Mouse (Mus musculus) spleen, postnatal 4 days (tissue): ENCODE measurements around the gene Map7d1.
"Not testable (repeated sequence)": the region's sequence is repeated elsewhere in the genome, so short reads cannot be mapped to it uniquely, and the experiment has no call there.

Experiments
- DNase-seq, 2 experiments: peaks; one replicate each; pipeline ENCODE4 v3.0.0; 2022; ENCODE audit warnings: low spot score in 2 of 2

The Map7d1 gene

DNA sequence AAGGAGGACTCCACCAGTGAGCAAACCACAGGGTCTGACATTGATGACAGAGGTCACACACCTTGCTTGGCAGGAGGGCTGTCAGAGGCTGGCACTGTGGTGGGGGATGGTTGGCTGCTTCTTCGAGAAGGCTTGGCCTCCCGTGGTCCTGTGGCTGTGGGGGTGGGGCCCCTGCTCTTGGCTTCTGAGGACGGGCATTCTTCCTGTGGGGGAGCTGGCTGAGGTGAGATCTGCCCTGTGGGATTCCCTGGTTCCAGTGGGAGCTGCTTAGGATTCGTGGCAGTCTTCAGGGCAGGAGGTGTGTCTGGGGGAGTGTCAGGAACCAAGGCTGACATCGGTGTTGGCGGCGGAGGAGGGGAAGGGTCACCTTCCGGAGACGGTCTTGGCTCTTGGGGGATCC, 14.2 kb downstream of the Map7d1 start:
- no peak for DNase-seq

- no peak for DNase-seq
Observed at GRCm38 (mm10) chr4:126239862-126240475, 16.2 kb downstream of the Map7d1 start.

DNA sequence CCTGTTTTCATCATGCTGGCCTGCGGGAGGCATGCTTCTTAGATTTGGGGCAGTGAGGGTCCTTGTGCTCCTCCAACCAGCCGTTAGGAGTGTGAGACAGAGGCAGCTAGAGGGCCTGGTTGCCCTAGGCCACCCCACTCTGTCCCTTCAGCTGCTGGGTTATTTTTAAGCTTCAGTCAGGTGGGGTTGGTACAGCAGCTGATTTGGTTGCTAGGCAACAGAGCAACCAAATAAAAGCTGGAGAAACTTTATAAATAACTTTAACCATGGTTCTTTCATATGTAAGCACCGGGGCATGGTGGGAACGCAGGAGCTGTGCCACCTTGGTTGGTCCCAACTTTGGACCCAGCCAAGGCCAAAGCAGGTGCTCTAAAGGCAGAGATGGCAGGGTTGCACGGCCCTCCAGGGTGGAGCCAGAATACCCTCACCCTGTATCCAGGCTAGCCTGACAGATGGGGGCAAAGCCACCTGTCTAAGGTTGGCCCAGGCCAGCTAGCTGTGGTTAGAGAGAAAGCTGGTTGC, 18.4 kb downstream of the Map7d1 start:
- no peak for DNase-seq

- no peak for DNase-seq
Observed at GRCm38 (mm10) chr4:126236467-126237280, 19.5 kb downstream of the Map7d1 start.

DNA sequence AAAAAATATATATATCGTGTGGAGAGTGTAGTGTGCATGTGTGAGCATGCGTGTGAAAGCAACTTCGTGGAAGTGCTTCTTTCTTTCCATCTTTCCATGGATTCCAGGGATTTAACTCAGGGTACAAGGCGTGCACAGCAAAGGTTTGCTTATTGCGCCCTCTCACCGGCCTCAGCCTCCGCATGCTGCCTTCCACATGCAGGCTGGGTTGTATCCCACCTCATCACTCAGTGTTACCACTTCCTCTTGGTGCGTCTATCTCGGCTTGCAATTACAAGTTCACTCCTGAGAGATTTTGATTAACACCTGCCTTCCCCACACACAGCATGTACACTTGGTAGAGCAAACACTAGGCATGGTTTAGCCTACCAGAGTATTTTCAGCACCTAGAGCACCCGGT, 21.0 kb downstream of the Map7d1 start:
- no peak for DNase-seq

- no peak for DNase-seq
Observed at GRCm38 (mm10) chr4:126234496-126235175, 21.5 kb downstream of the Map7d1 start.

GRCm38 (mm10) chr4:126233676-126234308, 22.4 kb downstream of the Map7d1 start:
- DNase-seq, result no peak

DNA sequence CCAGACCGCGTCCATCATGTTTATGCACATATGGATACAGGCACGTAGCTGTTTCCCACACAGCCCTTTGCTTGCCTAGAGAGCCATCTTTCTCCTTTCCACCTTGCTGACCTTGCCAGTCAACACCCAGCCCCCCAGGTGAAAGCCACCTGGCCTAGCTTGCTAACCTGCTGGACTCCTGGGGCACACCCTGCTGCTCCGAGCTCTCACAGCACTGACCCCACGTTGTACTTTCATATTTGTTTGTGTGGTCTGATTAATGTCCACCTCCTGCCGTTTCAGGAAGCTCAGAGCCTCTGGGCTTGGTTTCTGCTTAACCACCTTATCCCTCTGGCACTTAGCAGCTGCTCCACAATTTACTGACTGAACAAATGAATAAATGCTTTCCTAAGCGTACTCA, 26.2 kb downstream of the Map7d1 start:
- DNase-seq, result no peak

DNA sequence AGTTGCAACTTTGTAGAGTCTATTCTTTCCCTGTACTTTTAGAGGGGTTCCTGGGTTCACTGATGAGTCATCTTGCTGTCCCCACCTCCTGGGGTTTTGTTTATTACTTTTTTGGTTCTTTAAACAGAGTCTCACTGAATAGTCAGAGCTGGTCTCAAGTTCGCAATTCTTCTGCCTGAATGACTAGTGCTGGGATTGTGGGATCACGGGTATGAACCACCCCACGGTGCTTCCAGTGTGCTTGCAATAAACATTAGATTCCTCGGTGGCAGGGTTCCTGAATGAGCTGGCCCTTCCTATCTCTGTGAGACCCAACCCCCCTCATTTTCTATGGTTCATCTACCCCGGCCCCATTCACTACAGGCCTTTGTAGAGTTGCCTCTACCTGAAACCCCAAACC, 28.0 kb downstream of the Map7d1 start:
- no peak for DNase-seq

GRCm38 (mm10) chr4:126227077-126227761, 28.9 kb downstream of the Map7d1 start:
- peak; percentile 84 to 95 for DNase-seq

DNA sequence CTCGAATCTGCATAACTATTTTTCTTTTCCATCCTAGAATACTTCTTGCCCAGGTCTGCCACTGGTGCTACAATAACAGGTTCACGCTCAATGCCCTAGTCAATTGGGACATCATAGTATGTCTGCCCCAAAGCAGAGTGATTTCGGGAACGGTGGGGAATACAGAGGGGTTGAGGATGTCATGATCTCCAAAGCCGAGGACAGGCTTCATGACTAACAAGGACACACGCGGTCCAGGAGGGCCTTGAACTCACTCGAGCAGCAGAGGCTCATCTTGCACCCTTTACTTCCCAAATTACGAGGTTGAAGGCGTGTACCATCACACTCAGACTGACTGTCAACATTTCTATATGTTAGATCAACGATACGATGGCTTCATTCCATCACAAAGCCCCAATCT, 29.5 kb downstream of the Map7d1 start:
- no peak for DNase-seq

- DNase-seq, result no peak
Observed at GRCm38 (mm10) chr4:126222631-126223030, 33.5 kb downstream of the Map7d1 start.

DNA sequence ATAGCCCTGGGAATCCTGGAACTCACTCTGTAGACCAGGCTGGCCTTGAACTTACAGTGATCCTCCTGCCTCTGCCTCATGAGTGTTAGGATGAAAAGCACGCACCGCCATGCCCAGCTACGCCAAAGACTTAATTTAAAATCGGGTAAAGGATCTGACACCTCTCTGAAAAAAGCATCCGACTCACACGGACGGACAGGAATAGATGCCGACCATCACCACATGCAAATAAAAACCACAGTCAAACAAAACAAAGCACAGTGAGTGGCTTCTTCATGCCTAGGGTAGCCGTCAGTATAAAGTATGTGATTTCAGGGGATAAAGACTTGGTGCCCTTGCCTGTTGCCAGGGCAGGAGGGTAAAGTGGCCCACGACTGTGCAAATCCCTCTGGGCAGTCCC, 36.1 kb downstream of the Map7d1 start:
- DNase-seq, result no peak

GRCm38 (mm10) chr4:126219540-126219939, 36.6 kb downstream of the Map7d1 start:
- not testable (repeated sequence) for DNase-seq

- no peak for DNase-seq
Observed at GRCm38 (mm10) chr4:126217771-126218170, 38.4 kb downstream of the Map7d1 start.

DNA sequence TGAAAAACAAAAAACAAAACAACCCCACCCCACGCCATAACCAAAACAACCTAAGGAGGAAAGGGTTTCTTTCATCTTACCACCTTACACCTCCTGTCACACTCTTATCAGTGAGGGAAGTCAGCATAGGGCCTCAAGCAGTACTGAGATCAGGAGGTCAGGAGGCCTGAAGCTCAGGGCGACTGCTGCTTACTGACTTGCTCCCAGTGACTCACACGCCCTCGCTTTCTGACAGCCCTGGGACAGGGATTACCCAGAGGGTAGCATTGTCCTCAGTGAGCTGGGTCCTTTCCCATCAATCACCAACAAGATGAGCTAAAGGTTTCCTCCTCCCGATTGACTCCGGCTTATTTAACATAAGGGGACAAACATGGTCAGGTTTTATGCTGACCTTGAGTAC, 49.1 kb downstream of the Map7d1 start:
- DNase-seq, result no peak

GRCm38 (mm10) chr4:126205386-126205785, 50.8 kb downstream of the Map7d1 start:
- DNase-seq, result no peak

GRCm38 (mm10) chr4:126204661-126205230, 51.4 kb downstream of the Map7d1 start:
- DNase-seq, result no peak

GRCm38 (mm10) chr4:126204016-126204415, 52.1 kb downstream of the Map7d1 start:
- DNase-seq, result no peak

GRCm38 (mm10) chr4:126203336-126203895, 52.7 kb downstream of the Map7d1 start:
- DNase-seq, result no peak
